Mouse (Mus musculus) gastrocnemius, postnatal 4 days (tissue): Measurements from ENCODE around the gene Calu. TPM values are rescaled to one million over a fixed set of nuclear protein-coding genes. Genes with fewer than 3 reads are reported as not detected.
A peak's percentile ranks its signal among the peaks of the same experiment; 100 is the strongest.
"Not testable (repeated sequence)": the region's sequence is repeated elsewhere in the genome, so short reads cannot be mapped to it uniquely, and the experiment has no call there.

Experiments used
- DNase-seq, 2 experiments: peaks; one replicate each; pipeline ENCODE4 v3.0.0; 2021 to 2022; ENCODE audit warnings: low spot score in 2 of 2, mixed read lengths in 2 of 2
- long read RNA-seq, 2 experiments: library from polyadenylated mRNA; stranded (forward); transcript quantifications; one replicate each; pipeline ENCODE4 v2.0.0; 2021
- total RNA-seq, 2 experiments: library from RNA; stranded (reverse); gene quantifications; 2 replicates each; pipeline ENCODE4 v1.2.3; 2021

Calu gene
- total RNA-seq, result 100 to 1,000 TPM; 266 to 268 TPM
- long read RNA-seq, experiment 1, transcript Calu-201 (7 exons, 3,229 nt), result major isoform, 212 of 344 reads
- long read RNA-seq, experiment 1, transcript Calu-202 (7 exons, 2,670 nt), result minor isoform, 82 of 344 reads
- long read RNA-seq, experiment 1, partial matches to known transcripts, result 18 of 344 reads
- long read RNA-seq, experiment 1, other reads (novel, unspliced or antisense), result 32 of 344 reads
- long read RNA-seq, experiment 2, transcript Calu-201 (7 exons, 3,229 nt), result major isoform, 201 of 334 reads
- long read RNA-seq, experiment 2, transcript Calu-202 (7 exons, 2,670 nt), result minor isoform, 99 of 334 reads
- long read RNA-seq, experiment 2, partial matches to known transcripts, result 19 of 334 reads
- long read RNA-seq, experiment 2, other reads (novel, unspliced or antisense), result 15 of 334 reads

- peak; percentile 99 to 100 for DNase-seq
Observed at GRCm38 (mm10) chr6:29347665-29348370, at the start of gene Calu. Calu (plus strand) TSS chr6:29348069.

- no peak for DNase-seq
Observed at GRCm38 (mm10) chr6:29299112-29299511, 48.8 kb upstream of the Calu start.

- no peak for DNase-seq
Observed at GRCm38 (mm10) chr6:29303251-29303650, 44.6 kb upstream of the Calu start.

- DNase-seq, result no peak
Observed at GRCm38 (mm10) chr6:29303726-29304125, 44.1 kb upstream of the Calu start.

GRCm38 (mm10) chr6:29305462-29305861 is 42.4 kb upstream of the Calu start:
- no peak for DNase-seq

- no peak for DNase-seq
Observed at GRCm38 (mm10) chr6:29308846-29309605, 38.8 kb upstream of the Calu start.

GRCm38 (mm10) chr6:29313690-29314202 is 34.1 kb upstream of the Calu start:
- DNase-seq, result no peak

GRCm38 (mm10) chr6:29317286-29317685 is 30.6 kb upstream of the Calu start:
- DNase-seq, result no peak

GRCm38 (mm10) chr6:29317941-29318340 is 29.9 kb upstream of the Calu start:
- no peak for DNase-seq

GRCm38 (mm10) chr6:29318879-29319278 is 29.0 kb upstream of the Calu start, which contains the start of gene Fam71f1:
Fam71f1 (plus strand) TSS chr6:29319140.
- peak in 1 of 2 experiments; percentile 23 for DNase-seq

GRCm38 (mm10) chr6:29321586-29321985 is 26.3 kb upstream of the Calu start:
- DNase-seq, result no peak

- DNase-seq, result no peak
Observed at GRCm38 (mm10) chr6:29322147-29322546, 25.7 kb upstream of the Calu start.

GRCm38 (mm10) chr6:29322735-29323134 is 25.1 kb upstream of the Calu start:
- DNase-seq, result no peak

GRCm38 (mm10) chr6:29326961-29327360 is 20.9 kb upstream of the Calu start:
- DNase-seq, result no peak

GRCm38 (mm10) chr6:29329514-29329913 is 18.4 kb upstream of the Calu start:
- no peak for DNase-seq

- not testable (repeated sequence) for DNase-seq
Observed at GRCm38 (mm10) chr6:29346512-29346911, 1.4 kb upstream of the Calu start.

GRCm38 (mm10) chr6:29347189-29347588 is 680 bp upstream of the Calu start:
- DNase-seq, result no peak

- no peak for DNase-seq
Observed at GRCm38 (mm10) chr6:29348371-29348724, 479 bp downstream of the Calu start.

- DNase-seq, result no peak
Observed at GRCm38 (mm10) chr6:29351613-29352012, 3.7 kb downstream of the Calu start.

- no peak for DNase-seq
Observed at GRCm38 (mm10) chr6:29352816-29353215, 4.9 kb downstream of the Calu start.

GRCm38 (mm10) chr6:29359386-29359785 is 11.5 kb downstream of the Calu start:
- no peak for DNase-seq
